Mouse (Mus musculus) inflammation-experienced regulatory T-cells, adult 6 months (primary cell): ENCODE measurements around the gene Cdh4. TPM values are rescaled to one million over a fixed set of nuclear protein-coding genes. Genes with fewer than 3 reads are reported as not detected.

Experiments
- ATAC-seq: one replicate; pipeline ENCODE4 v1.8.0; 2017
- polyA plus RNA-seq, 3 experiments: library from polyadenylated mRNA; unstranded; fragments of 100-300 nt; shearing (Covaris generic); gene quantifications; one replicate each; pipeline ENCODE4 v1.2.1; 2017

Gene Cdh4
- polyA plus RNA-seq, 3 experiments from 2014 or later, result not detected

DNA sequence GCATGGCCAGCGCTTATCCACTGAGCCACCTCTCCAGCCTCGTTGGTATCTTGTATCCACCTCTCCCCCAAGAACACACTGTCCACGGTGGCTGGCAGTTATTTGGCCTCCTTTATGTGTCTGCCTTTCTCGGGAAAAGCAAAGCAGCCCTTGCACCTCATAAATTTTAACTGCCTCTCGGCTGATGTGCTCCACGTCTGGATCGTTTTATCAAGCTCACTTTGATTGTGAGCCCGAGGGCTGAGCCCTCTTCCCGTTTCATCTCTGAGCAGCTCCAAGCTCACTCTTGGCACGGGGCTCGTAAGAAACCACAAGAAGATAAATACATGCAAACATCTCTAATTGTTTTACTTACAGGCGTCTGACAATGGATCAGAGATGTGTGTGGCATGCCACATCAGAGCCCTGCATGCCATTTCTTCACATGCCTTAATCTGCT, 245.0 kb downstream of the Cdh4 start:
- ATAC-seq, result no peak

DNA sequence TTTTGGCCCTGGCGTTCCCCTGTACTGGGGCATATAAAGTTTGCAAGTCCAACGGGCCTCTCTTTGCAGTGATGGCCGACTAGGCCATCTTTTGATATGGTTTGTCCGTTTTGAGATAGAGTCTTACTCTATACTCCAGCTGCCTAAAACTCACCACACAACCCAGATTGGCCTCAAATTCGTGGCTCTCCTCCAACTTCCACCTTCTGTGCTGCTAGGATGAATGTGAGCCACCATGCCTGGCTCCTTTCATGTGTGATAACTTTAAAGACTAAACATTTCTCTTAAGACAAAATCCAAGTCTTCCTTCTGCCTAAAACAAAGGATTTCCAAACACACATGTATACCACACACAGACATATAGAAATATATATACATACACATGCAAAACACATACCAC, 246.7 kb downstream of the Cdh4 start:
- ATAC-seq, result no peak

DNA sequence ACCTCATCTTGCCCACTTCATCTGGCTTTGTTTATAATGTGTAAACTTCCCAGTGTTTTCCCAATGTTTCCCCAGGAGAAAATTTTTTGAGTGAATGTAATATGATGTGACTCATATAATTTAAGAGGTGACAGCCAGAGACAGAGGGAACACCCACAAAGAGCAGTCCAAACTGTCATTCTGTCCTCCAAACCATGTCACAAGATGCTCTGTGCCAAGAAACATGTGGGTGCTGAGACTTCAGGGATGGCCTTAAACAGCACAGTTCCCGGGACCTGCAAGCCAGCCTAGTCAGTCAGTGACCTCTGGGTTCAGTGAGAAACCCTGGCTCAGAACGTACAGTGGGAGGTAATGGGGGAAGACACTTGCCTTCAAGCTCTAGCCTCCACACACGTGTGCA, 247.5 kb downstream of the Cdh4 start:
- no peak for ATAC-seq

DNA sequence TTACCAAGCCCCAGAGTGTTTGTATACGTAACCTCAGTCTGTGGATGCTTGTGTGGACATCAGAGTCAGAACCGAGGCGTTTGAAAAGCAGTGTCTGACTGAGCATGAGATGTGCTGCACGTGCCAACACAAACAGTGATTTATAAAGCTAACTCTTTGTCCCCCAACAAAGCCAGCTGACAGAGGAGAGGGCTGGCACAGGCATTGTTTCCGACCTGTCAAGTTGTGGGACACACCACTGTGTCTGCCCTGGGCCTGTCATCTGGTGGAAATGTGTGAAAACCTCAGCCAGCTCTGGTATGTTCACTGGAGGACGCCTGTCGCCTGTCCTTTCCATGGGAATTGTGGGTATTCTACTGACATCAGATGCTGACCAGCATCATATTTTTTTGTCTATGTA, 248.3 kb downstream of the Cdh4 start:
- ATAC-seq, result no peak

DNA sequence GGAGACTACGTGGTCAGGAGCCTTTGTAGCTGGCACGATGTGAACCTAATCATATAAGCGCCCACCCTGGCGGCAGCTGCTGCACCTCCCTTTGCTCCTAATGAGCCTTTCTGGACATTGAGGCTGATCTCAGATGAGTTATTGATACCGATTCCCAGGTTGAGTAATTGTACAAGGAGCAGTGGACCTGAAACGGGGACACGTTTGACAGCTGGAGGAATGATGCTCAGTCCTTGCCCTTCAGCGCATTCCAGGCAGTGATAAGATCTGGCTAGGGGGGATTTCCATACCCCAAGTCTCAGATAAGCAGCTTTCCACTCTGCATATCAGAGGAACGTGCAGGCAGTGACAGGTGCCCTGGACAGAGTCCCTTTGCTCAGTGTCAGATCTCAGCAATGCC, 252.7 kb downstream of the Cdh4 start:
- no peak for ATAC-seq

DNA sequence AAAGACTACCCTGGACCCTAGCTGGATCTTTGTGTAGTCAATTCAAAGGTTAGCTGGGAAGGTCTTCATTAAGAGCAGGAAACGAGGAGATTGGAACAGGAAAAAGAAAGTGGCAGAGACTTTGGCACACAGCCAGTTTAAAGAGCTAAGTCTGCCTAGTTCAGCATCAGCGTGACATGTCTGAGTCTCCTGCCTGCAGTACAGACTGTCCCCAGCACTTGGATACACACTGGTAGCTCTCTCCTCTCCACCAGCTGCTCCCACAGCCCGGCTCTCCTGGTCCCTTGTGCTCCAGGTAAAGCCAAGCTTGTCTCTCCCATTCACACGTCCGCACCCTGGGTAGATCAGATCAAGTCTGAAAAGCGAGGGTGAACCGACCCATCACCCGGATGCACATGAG, 255.4 kb downstream of the Cdh4 start:
- ATAC-seq, result no peak

DNA sequence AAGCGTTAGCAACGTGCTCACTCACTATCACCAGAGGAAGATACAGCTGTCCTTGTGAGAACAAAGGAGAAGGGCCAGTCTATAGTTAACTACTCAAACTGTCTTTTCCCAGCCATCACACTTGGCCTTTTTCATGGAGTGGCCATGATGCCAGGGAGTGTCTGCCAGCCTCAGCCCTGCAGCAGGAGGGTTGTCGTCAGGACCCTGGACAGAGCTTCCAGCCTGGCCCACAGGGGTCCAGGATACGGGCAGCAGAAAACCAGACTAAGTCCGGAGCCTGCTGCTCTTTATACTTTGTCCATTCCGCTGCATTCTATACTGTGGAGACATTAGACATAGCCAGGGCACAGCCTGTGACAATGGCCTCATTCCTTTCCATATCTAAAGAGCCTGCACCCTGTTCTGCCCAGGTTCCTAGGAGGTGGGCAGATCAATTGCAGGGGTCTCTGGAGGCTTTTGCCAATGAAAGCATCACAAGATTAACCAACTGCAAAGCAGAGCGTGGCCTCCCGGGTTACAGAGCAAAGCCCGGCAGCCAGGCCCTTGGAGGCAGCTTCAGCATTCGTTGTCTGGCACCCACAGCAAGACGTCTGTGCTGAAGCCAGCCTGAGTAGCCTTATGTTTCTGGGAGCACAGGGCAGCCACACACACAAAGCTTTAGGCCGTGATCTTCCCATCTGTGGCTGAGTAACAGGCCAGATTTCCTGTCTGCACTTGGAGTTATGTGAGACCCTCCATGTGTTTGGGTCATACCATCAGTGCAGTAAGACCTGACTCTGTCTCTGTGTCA, 256.2 kb downstream of the Cdh4 start:
- no peak for ATAC-seq

DNA sequence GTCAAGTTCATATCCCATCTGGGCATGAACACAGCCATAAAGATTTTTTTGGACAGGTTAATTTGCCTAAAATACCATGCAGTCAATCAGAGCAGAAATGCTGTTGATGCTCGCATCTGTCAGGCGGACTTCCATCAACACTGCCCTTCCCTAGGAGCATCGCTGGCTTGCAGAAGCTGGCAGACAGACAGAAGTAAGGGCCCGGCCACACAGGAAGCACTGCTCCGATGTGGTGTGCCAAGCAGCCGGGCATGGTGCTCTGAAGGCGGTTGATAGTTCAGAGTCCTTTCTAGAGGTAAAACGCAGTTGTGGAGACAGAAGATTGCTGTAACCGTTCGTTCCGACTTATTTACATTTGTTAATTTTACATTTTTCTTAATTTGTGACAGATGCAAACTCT, 262.8 kb downstream of the Cdh4 start:
- ATAC-seq, result no peak

DNA sequence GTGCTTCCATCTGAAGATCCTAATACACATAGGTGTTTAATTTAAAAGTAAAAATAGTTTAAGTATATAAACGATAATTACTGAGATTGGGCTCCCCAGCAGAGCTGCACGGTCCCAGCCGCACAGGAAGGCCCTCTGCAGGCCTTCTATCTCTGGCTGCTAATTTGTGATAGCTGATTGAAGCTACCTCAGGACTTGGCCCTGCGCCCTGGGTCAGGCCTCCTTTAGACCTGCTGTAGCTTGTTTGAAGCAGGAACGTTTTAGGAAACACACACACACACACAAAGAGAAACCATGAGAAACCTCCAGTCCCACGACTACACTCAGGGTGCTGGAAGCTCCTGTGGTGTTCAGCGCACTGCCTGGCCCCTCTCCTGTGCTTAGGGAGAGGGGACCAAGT, 263.2 kb downstream of the Cdh4 start:
- ATAC-seq, result no peak

DNA sequence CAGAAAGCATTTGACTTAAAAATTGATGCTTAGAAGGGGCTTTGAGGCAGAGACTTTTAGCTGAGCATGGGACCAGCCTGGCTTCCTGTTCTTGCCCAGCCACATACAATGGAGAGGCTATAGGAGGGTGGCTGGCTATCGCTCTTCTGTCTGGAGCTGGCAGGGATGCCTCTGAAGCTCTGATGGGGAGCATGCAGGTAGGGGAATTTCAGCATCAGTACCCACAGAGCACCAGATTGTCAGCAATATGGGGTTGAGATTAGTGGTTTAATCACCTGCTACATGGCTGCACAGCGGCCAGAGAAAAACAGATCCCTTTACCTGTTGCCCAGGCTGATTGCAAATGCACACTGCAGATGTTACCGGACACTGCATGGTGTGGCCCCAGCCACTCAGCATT, 264.4 kb downstream of the Cdh4 start:
- ATAC-seq, result no peak

DNA sequence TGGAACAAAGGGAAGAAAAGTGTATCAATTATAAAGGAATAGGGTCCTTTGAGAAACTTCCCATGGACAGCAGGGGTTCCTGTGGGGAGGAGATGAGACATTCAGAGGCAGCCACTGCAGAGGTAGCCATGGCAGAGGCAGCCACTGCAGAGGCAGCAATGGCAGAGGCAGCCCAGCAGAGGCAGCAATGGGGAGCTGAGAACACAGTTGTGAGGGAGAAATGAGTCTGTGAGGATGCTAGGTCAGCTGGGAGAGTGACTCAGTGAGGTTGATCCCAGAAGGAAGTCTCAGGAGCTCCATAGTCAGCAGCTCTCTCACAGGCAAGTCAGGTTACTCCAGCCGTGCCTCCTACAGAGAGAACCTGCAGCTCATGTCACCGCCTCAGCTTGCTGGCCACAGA, 266.9 kb downstream of the Cdh4 start:
- no peak for ATAC-seq

DNA sequence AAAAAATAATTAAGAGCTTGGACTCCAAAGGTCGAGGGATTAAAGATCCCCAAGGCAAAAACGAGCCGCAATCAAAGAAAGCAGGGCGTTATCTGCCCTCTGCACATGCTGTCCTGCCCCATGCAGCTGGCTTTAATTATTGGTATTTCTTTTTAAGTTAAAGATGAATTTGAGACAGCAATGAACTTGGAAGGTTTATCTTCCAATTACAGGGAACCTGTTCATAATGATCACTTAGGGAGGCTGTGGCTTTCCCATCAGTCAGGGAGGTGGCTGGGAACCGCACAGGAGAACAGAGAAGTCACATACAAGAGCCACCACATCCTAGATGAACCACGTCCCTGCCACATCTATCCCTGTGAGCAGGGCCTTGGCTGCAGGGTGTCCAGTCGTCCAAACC, 270.5 kb downstream of the Cdh4 start:
- ATAC-seq, result no peak

DNA sequence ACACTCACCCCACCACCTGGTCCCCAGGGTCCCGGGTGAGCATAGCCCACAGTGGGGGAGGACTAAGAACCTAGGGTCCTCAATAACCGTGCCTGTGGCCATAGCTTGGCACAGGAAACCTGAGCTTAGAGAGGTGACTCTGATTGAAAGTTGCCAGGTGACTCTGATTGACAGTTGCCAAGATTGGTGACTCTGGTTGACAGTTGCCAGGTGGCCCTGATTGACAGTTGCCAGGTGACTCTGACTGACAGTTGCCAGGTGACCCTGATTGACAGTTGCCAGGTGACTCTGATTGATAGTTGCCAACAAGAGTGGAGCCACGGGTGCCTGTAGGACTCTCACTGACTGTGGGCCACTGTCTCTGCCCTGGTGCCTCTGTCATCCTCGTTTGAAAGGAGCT, 271.1 kb downstream of the Cdh4 start:
- no peak for ATAC-seq

DNA sequence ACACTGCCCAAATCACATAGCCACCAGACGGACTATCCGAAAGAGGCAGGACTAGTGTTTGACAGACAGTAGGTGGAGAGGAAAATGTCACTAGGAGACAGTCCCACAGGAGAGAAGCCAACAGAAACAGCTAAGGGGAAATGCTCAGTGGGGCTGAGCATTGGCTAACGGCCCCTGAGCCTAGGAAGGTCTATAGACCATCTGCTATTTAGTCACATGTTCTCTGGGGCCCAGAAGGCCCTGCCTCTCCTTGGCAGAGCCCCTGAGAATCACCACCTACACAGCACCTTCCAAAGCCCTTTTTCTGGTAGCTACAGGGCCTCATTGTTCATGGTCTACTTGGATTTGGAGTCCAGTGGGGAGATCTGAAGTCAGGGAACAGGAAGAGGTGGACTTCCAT, 271.9 kb downstream of the Cdh4 start:
- no peak for ATAC-seq

DNA sequence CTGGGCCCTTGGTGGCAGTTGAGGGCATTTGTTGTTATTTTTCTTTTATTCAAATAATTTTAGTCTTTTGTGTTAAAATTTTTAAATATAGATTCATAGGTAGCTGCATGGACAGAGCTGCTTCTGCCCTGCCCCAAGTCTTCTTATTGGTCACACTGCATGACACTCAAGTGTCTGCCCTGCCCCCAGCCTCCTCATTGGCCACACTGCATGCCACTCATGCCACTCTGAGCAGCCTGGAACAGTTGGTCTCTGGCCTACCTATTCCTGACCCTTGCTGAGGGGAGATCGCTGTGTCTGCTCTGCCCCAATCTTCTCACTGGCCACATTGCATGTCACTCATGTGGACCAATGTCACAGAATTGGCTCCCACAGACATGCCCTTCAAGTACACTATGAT, 273.1 kb downstream of the Cdh4 start:
- ATAC-seq, result no peak

DNA sequence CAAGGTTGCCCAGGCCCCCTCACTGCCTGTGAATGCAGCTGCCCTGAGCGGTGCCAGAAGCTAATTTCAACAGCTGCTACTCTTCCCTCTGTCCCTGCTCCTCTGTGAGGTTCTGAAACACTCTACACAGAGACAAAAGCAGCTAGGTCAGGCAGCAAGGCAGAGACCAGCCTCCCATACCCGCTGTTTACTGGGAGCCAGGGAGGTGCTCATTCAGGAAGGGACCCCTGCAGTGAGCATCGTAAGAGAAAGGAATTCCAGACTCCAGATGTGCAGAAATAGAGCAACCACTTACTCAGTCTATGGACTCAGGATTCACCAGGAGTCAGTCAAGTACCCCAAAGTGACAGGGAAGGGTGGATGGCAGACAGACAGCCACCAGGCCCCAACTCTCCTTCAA, 278.1 kb downstream of the Cdh4 start:
- ATAC-seq, result no peak

DNA sequence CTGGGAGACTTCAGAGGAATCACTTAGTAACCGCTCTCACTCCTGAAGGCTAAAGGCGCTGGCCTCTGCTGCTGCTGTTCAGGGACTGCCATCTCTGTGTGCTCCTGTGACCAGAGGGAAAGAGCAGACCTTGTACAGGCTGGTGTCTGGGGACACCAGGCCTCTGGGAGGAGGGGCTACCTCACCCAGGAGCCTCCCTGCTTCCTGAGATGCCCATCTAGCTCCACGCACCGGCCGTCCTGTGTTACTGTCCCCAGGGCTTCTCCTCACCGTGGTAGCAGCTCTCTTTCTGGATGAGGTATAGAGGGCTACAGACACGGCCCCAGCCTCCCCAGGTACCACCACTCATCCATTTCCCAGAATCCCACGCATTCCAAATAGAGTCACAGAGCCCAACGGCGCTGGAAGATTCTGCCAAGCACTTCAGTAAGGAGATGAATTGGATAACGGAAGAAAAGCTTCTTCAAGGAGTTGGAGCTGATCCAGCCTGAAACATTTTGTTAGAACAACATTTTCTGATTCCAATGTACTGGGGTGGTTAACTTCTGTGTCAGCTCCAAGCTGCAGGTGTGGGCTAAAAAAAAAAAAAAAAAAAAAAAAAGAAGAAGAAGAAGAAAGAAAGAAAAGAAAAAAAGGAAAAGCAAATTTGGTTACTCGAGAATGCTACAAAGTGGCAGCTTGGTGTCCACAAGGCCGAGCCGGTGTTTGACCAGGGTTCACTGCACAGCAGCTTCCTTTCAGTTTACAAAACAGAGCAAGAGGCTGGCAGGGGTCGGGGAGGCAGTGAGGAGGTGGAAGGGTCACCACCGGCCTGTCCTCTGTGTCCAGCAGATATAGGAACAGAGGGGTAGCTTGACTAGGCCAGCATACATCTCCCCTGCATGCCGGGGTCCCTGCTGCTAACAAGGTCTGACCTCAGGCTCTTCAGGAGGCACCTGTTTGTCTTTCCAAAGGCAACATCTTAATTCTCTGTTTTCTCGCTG, 279.6 kb downstream of the Cdh4 start:
- ATAC-seq, result no peak

DNA sequence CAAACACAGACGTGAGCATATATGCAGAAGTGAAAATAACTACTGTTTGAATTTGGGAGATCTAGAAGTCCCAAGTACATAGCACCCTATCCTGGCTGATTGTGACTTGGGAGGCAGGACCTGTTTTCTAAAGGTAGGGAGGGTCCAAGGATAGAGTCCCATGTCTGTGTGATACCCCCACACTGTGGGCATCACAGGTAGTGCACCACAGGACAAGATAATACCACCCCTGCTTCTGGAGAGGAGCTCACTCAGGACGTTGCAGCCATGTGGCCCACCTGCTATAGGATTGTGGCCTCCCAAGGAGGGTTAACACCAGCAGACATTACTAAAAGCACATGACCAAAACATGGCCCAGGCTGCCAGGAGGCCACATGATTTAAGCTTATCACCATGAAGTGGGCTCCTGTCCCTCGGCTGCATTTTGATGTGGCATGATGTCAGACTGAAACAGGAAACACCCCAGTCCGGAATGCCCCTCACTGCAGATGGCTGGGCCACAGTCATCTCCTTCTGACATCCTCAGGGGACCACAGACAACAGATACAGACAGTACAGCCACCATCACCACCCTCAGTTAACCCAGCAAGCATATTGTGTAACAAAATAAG, 280.6 kb downstream of the Cdh4 start:
- no peak for ATAC-seq

DNA sequence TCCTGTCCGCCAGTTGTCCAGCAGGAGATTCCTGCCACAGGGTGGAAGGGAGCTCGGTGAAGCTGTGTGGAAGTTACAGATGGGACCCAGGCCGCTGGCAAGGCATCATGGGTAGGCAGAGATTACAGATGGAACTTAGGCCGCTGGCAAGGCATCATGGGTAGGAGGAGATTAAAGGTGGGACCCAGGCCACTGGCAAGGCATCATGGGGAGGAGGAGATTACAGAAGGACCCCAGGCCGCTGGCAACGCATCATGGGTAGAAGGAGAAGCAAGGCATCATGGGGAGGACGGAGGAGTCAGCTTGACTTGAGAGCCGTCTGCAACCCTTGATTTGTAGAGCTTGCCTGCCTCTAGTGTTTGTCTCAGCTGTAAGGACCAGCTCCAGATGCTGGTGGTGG, 281.2 kb downstream of the Cdh4 start:
- no peak for ATAC-seq

DNA sequence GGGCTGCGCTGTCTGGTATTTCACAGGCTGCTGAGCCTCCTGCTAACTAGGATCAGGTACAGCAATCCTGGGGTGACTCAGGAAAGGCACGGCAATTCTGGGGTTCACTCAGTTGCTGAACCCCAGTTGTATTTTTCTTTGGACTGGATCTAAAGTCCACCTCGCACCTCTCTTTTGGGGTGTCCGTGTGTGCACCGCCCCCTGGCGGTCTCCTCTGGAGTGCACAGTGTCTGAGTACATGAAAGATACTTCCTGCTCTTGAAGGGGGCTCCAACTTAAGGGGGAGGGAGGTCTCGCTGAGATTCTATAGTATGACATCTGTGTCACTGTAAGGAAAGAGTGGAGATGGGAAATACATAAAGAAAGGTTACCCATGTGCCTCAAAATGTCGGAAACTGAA, 286.8 kb downstream of the Cdh4 start:
- no peak for ATAC-seq

DNA sequence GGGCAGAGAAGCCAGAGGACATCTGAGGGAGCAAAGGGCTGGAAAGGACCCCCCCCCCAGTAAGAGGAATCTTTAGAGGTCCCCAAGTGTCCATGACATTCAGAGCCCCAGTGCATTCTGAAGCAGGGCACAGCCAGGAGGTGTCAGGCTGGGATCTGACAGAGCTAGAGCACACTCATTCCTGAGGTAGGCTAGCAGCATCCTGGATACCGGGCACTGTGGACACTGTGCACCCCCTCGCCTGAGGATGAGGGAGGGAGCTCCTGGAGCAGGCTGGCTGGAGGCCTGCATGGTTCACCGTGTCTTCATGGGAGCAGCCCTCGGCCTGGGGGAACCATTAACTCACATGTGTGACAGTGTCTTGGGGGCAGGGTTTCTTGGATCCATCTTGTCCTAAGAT, 287.6 kb downstream of the Cdh4 start:
- ATAC-seq, result no peak

DNA sequence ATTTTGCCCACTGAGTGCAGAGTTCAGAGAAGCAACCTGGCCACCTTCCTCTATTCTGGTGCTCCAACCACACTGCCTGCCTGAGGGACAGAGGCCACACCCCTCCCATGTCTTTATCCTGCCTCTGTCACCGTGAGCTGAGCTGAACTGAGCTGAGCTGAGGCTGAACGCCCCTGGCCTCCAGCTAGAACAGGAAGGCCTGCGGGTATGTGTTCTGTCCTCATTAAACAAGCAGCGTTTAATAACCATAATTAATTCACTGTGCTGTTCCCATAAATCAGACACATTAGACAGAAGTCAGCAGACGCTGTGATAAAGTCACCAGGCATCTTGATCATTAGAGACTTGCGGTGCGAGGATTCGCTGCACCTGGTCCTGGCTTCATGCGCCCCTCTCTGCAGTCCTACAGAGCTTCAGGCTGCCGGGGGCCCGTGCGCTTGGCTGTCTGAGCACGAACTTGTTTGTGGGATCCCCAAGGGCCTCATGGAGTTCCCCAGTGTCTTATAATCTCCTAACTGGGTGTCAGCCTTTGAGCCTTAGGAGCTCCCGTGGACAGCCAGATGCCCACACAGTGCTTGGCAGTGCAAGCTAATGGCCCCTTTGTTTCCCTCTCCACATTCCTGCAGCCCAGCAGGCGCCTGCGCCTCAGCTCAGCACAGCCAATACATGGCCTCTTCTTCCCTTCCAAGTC, 291.1 kb downstream of the Cdh4 start:
- no peak for ATAC-seq

DNA sequence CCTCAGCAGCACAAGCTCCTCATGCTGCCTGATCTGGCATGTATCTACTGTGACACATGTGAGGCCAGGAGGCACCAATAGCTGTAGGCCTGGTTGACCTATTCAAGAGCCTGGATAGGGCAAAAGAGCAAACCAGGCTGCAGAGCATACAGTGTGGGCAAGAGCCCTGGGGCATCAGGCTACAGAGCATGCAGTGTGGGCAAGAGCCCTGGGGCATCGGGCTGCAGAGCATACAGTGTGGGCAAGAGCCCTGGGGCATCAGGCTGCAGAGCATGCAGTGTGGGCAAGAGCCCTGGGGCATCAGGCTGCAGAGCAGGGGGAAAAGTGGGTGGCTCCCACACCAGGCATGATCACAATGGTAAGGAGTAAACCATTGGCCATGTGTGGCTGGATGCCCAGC, 300.2 kb downstream of the Cdh4 start:
- ATAC-seq, result no peak
